Mouse (Mus musculus) intestine, embryonic 14.5 days (tissue): ENCODE data around the gene 6430628N08Rik. TPM values are rescaled to one million over a fixed set of nuclear protein-coding genes. Genes with fewer than 3 reads are reported as not detected.

Experiments used
- ATAC-seq: fragments of 200-750 bp; cut with Nextera tagmentation; replicated peaks from 2 replicates; pipeline ENCODE4 v1.8.0; 2017; ENCODE audit warnings: low read depth, moderate number of reproducible peaks, moderate TSS enrichment, moderate library complexity; ENCODE audit not compliant: low FRiP score, low TSS enrichment
- DNase-seq: peaks from one replicate; pipeline ENCODE4 v3.0.0-alpha.2; 2018; ENCODE audit warnings: low spot score
- H3K27ac ChIP-seq: fragments of 300-500 bp; sonication (generic); 2 replicates; pipeline ENCODE4 v1.5.1; 2014; ENCODE audit warnings: low read depth, mild to moderate bottlenecking, control low read depth
- H3K27me3 ChIP-seq: fragments of 300-500 bp; sonication (generic); replicated peaks from 2 replicates; pipeline ENCODE4 v1.6.1; 2014; ENCODE audit warnings: low read length, control low read depth; ENCODE audit not compliant: control insufficient read depth, insufficient read depth
- H3K36me3 ChIP-seq: fragments of 300-500 bp; sonication (generic); 2 replicates; pipeline ENCODE4 v1.6.1; 2014; ENCODE audit warnings: low read length, control low read depth; ENCODE audit not compliant: control insufficient read depth, insufficient read depth
- H3K4me1 ChIP-seq: fragments of 300-500 bp; sonication (generic); replicated peaks from 2 replicates; pipeline ENCODE4 v1.6.1; 2014; ENCODE audit warnings: low read length, control low read depth, mixed read lengths; ENCODE audit not compliant: control insufficient read depth, insufficient read depth
- H3K4me2 ChIP-seq: fragments of 300-500 bp; sonication (generic); 2 replicates; pipeline ENCODE4 v1.6.1; 2014; ENCODE audit warnings: low read length
- H3K4me3 ChIP-seq: fragments of 300-500 bp; sonication (generic); 2 replicates; pipeline ENCODE4 v1.5.1; 2014; ENCODE audit warnings: low read depth, low read length, control low read depth, mixed read lengths
- H3K9ac ChIP-seq: fragments of 300-500 bp; sonication (generic); 2 replicates; pipeline ENCODE4 v1.6.1; 2014; ENCODE audit warnings: mild to moderate bottlenecking, low read length
- H3K9me3 ChIP-seq: fragments of 300-500 bp; sonication (generic); 2 replicates; pipeline ENCODE4 v1.6.1; 2016; ENCODE audit warnings: low read length, control low read depth; ENCODE audit not compliant: control insufficient read depth
- WGBS: fragments of 180-500 bp; shearing (Covaris S2); extraction: QIAGEN DNeasy Blood & Tissue Kit; methylation state at CpG from one replicate; pipeline ENCODE4 v1.1.7; 2014; 5-methylcytosine and 5-hydroxymethylcytosine counted together
- polyA plus RNA-seq: library from polyadenylated mRNA; unstranded; fragments of >200 nt; fragmentation: Nextera tagmentation; extraction: Ambion mirVana; gene quantifications from 2 replicates; pipeline ENCODE4 v1.2.1, GENCODE M21; 2014

Gene 6430628N08Rik
- polyA plus RNA-seq, 1 experiment from 2014 or later: not detected

DNA sequence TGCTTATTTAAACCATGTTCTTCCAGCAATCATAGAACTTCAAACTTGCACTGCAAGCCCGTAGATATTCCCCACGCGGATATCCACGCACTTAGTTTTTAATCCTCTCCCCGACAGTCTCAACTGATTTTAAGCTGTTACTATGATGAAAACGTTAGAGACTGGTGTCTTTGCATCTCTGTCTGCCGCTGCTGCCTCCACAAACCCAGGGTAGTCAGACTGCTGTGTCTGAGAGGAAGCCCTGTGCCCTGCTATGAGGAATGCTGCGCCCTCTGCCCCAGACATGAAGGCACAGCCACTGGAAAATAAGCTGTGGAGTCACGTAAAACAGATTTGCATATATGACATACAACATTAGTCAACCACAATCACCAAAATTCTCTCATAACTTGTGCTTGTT lies 11.6 kb upstream of the 6430628N08Rik start:
- DNase-seq (no peak), ATAC-seq (no peak)
- Histone ChIP-seq H3K4me2 (no peak overlapping the region), H3K9me3 (no peaks in the 10 kb centered on the region), H3K9ac (no peak overlapping the region), H3K27ac (no peak overlapping the region), H3K4me1 (0 out of 2 replicates have a peak, but pooled peaks cover 5% of the 10 kb centered on the region), H3K4me3 (no peak overlapping the region), H3K27me3 (no peaks in the 10 kb centered on the region), H3K36me3 (peaks cover 14% of the 10 kb centered on the region)
- WGBS: 46% methylated on average over 9 of the region's 9 CpGs

DNA sequence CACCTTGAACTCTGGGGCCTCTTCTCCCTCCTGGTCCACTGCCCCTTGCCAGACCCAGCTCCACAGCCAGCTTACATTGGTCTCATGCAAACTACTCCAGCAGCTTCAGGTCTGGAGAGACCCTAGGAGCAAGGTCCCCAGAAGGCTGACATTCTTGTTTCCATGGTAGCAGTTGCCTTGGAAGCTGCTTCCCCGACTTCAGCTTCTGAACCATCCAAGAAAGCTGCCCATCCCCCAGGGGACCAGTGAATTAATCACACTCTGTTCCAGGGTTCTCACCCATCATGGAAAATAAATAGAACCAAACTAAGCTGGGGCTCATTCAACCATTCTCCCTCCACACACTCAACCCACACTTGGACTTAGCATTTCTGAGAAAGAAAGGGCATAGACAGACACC lies 9.3 kb upstream of the 6430628N08Rik start:
- H3K27me3 ChIP-seq: no peaks in the 10 kb centered on the region
- H3K9me3 ChIP-seq: no peaks in the 10 kb centered on the region
- DNase-seq: no peak
- no peak overlapping the region for H3K9ac ChIP-seq
- 0 out of 2 replicates have a peak, but pooled peaks cover 5% of the 10 kb centered on the region for H3K4me1 ChIP-seq
- no peak overlapping the region for H3K27ac ChIP-seq
- no peaks in the 10 kb centered on the region for H3K36me3 ChIP-seq
- H3K4me2 ChIP-seq: no peak overlapping the region
- ATAC-seq: no peak
- WGBS: 25% methylated on average over 1 of the region's 1 CpGs
- H3K4me3 ChIP-seq: no peak overlapping the region

DNA sequence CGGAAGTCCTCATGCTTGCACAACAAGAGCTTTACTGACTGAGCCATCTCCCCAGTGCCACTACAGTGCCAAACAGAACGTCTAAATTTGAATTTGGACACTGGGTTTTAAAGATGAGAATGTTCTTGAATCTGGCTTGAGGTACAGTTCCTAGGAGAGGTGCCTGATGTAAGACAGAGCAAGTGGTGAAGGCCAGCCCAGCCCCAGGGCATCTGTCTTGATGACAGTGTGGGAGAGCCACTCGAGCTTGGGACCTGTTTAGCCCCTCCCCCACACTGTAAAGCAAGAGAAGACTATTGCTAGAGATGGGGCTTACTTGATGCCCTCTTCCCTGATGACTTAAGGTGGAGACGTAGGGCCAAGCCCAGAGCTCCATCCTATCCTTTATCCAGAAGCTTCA lies 8.3 kb upstream of the 6430628N08Rik start:
- 60% methylated on average over 4 of the region's 4 CpGs for WGBS
- H3K9ac ChIP-seq: no peak overlapping the region
- H3K4me2 ChIP-seq: no peak overlapping the region
- H3K27ac ChIP-seq: no peak overlapping the region
- DNase-seq (no peak), ATAC-seq (no peak)
- no peaks in the 10 kb centered on the region for H3K9me3 ChIP-seq
- no peaks in the 10 kb centered on the region for H3K36me3 ChIP-seq
- no peaks in the 10 kb centered on the region for H3K27me3 ChIP-seq
- no peak overlapping the region for H3K4me3 ChIP-seq
- 0 out of 2 replicates have a peak, but pooled peaks cover 5% of the 10 kb centered on the region for H3K4me1 ChIP-seq

DNA sequence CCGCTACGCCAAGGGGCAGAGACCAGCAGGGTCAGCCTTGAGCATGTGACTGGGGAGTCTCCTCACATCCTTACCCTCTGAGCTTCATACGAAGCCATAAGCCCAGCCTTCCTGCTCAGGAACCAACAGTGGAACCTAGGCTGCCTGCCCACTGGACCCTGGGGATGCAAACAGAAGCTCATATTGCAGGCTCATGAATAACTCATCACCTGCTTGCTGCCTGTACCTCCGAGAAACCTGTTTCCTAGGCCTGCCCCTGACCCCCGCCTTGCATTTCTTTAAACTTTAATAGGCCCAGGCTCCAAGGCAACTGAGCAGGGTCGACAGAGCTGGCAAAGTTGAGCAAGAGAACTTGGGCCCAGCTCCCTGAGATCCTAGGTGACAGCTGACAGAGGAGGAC lies 6.4 kb upstream of the 6430628N08Rik start, which contains the start of gene Kncn:
Gene Kncn, plus strand, starts transcription at position 379 of the 400 bp plus-strand sequence.
- WGBS: 69% methylated on average over 6 of the region's 6 CpGs
- no peaks in the 10 kb centered on the region; the same call in 1 of the 2 replicates for H3K27me3 ChIP-seq
- no peak within 1 kb of the TSS for H3K27ac ChIP-seq
- H3K4me1 ChIP-seq: no peaks in the 10 kb centered on the region
- H3K9me3 ChIP-seq: no peaks in the 10 kb centered on the region
- H3K4me3 ChIP-seq: no peak within 1 kb of the TSS
- no peak within 1 kb of the TSS for H3K4me2 ChIP-seq
- H3K36me3 ChIP-seq: no peaks in the 10 kb centered on the region
- no peak within 1 kb of the TSS for H3K9ac ChIP-seq
- ATAC-seq (no peak), DNase-seq (no peak)

DNA sequence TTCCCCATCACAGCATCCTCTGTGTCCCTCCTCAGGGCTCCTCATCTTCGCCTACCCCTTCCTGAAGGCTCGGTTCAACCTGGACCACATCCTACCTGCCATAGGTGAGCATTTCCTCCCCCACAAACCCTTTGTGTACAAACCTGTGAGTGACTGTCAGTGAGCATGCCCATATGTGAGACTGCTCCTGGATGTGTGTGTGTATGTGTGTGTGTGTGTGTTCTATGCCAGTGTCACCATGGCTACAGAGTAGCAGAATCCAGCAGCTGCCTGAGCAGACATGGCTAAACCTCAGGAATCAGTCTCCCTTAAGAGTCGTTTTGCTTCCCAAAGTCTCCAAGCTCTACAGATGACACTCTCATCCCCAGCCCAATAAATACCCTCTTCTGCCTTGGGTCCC lies 4.6 kb upstream of the 6430628N08Rik start:
- H3K27ac ChIP-seq: no peak overlapping the region
- no peak overlapping the region for H3K4me2 ChIP-seq
- no peak overlapping the region for H3K4me3 ChIP-seq
- no peak for DNase-seq
- peaks cover 6% of the 10 kb centered on the region for H3K4me1 ChIP-seq
- H3K9me3 ChIP-seq: no peaks in the 10 kb centered on the region
- no peak for ATAC-seq
- H3K36me3 ChIP-seq: no peaks in the 10 kb centered on the region
- no peak overlapping the region for H3K9ac ChIP-seq
- peaks cover 11% of the 10 kb centered on the region for H3K27me3 ChIP-seq
- WGBS: 77% methylated on average over 3 of the region's 3 CpGs

DNA sequence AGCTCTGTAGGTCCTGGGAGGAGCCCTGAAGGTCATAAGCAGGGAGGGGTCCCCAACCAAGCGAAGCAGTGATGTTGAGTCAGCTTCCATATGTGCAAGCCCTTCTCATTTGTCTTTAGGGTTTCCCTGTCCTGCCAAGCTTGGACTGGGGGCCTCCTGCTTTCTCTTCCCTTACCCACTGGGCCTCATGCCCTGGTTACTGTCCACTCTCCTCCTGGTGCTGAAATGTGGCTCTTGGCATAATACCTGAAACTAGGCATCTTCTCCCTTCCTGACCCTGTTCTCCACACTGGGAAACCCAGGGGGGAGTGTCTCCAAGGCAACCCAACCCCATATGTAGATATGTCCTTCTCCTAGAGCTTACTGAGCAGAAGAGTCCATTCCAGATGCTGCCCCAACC lies 3.6 kb upstream of the 6430628N08Rik start:
- no peak overlapping the region for H3K4me3 ChIP-seq
- no peaks in the 10 kb centered on the region for H3K9me3 ChIP-seq
- no peak overlapping the region for H3K9ac ChIP-seq
- H3K4me1 ChIP-seq: peaks cover 6% of the 10 kb centered on the region
- H3K27me3 ChIP-seq: peaks cover 21% of the 10 kb centered on the region
- ATAC-seq (no peak), DNase-seq (no peak)
- H3K36me3 ChIP-seq: no peaks in the 10 kb centered on the region
- WGBS: 56% methylated on average over 1 of the region's 1 CpGs
- H3K27ac ChIP-seq: no peak overlapping the region
- H3K4me2 ChIP-seq: no peak overlapping the region

DNA sequence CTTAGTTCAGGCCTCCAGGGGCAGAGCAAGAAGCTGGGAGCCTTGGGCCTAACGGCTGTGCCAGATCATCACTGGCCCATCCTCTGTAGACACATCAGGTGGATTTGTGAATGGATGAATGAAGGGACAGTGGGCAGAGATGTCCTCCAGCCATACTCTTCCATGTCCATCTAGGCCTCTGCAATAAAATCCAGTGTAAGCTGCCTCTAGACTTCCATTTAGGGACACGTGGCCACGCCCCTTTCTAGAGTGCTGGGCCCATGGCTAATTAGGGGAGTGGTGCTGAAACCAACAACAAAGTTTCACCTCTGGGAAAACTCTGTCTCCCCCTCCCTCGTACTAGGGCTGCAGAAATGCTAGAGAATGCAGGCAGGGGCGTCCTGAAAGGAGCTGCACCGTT lies 399 bp upstream of the 6430628N08Rik start:
- ATAC-seq: 0 out of 2 replicates have a peak, but pooled peaks have one; percentile 8
- Histone ChIP-seq H3K9me3 (no peaks in the 10 kb centered on the region), H3K4me3 (peak overlapping the region; percentile 21), H3K27me3 (peaks cover 25% of the 10 kb centered on the region), H3K4me2 (peak overlapping the region; percentile 51), H3K36me3 (no peaks in the 10 kb centered on the region), H3K4me1 (peaks cover 6% of the 10 kb centered on the region), H3K27ac (no peak overlapping the region), H3K9ac (no peak overlapping the region)
- 9% methylated on average over 6 of the region's 6 CpGs for WGBS
- DNase-seq: no peak

DNA sequence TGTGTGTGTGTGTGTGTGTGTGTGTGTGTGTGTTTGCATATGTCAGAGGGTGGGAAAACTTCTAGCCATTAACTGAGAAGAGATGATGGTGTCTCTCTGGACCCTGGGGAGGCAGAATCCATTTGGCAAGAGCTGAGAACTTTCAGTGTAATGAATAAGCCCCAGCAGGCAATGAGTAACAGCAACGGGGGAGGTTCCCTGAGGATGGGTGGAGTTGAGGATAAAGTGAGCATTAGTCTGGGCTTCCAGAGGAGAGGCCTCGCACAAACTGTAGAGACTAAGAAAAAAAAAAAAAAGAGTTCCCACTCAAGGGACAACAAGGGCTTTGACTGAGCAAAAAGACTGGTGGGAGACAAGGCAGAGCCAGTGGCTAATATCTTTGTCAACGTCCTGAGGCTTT lies 3.8 kb downstream of the 6430628N08Rik start:
- DNase-seq (no peak), ATAC-seq (no peak)
- H3K27ac ChIP-seq: no peak overlapping the region
- H3K9ac ChIP-seq: no peak overlapping the region
- no peak overlapping the region for H3K4me2 ChIP-seq
- WGBS: 22% methylated on average over 3 of the region's 3 CpGs
- no peak overlapping the region for H3K4me3 ChIP-seq
- no peaks in the 10 kb centered on the region for H3K36me3 ChIP-seq
- no peaks in the 10 kb centered on the region for H3K9me3 ChIP-seq
- H3K27me3 ChIP-seq: peaks cover 55% of the 10 kb centered on the region
- peaks cover 6% of the 10 kb centered on the region for H3K4me1 ChIP-seq

DNA sequence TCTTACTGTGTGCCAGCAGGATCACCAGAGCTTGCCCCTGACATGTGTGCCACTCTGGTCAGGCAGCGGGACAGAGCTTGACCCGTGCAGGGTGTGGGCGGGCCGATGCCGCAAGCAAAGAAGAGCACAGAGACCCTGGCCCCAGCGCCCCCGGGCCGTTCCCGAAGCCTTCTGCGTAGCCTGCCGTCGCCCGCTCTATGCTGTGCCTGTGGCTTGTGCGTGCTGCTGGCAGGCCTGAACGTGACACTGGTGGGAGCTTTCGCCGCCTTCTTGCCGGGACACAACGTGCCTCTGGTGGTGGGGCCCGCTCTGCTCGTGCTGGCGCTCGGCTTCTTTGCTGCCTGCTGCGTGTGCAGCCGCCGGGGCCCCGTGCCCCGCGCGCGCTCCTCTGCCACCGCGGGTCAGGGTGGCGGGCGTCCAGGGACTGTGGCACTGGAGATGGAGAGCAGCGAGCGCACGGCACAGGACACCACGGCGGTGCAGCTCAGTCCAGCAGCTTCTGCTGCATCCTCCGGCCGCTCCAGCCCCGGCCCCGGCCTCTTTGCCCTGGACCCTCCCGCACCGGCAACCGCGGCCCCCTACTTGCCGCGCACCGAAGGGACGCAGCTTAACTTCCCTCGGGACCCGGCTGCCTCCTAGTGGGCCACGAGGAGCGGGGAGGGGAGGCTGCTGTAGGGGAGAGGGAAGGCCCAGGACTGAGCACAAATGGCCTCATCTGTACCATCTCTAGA lies 7.6 kb downstream of the 6430628N08Rik start:
- ATAC-seq: 0 out of 2 replicates have a peak, but pooled peaks have one; percentile 7
- 2% methylated on average over 54 of the region's 56 CpGs for WGBS
- peak; percentile 68 for DNase-seq
- H3K4me3 ChIP-seq: peak overlapping the region; percentile 38
- H3K36me3 ChIP-seq: no peaks in the 10 kb centered on the region
- H3K27ac ChIP-seq: no peak overlapping the region
- 0 out of 2 replicates have a peak overlapping the region, but pooled peaks have one; percentile 16 for H3K9ac ChIP-seq
- peaks cover 60% of the 10 kb centered on the region for H3K27me3 ChIP-seq
- peak overlapping the region; percentile 62 for H3K4me2 ChIP-seq
- H3K4me1 ChIP-seq: no peaks in the 10 kb centered on the region
- H3K9me3 ChIP-seq: no peaks in the 10 kb centered on the region
